Mouse (Mus musculus) hindbrain, embryonic 16.5 days (tissue): ENCODE measurements at regions not wholly inside any gene's neighbourhood (a gene's known extent, or its start where the extent isn't known, plus 50 kb on each side); places are given as distances from the start of the nearest gene placed in this dataset.
A peak's percentile ranks its signal among the peaks of the same experiment; 100 is the strongest.

ENCODE experiments used
- ATAC-seq: fragments of 200-750 bp; cut with Nextera tagmentation; 2 replicates; pipeline ENCODE4 v1.8.0; 2017; ENCODE audit warnings: moderate TSS enrichment, moderate library complexity
- H3K27ac ChIP-seq: fragments of 300-500 bp; sonication (generic); 2 replicates; pipeline ENCODE4 v1.5.1; 2014; ENCODE audit warnings: low read depth, mild to moderate bottlenecking, control low read depth, low read length, moderate library complexity
- H3K27me3 ChIP-seq: fragments of 300-500 bp; sonication (generic); replicated peaks from 2 replicates; pipeline ENCODE4 v1.6.1; 2014; ENCODE audit warnings: low read length; ENCODE audit not compliant: control insufficient read depth, insufficient read depth
- H3K36me3 ChIP-seq: fragments of 300-500 bp; sonication (generic); 2 replicates; pipeline ENCODE4 v1.6.1; 2014; ENCODE audit warnings: mild to moderate bottlenecking, low read length, moderate library complexity, mixed read lengths; ENCODE audit not compliant: control insufficient read depth, insufficient read depth
- H3K4me1 ChIP-seq: fragments of 300-500 bp; sonication (generic); 2 replicates; pipeline ENCODE4 v1.6.1; 2014; ENCODE audit warnings: low read depth, low read length; ENCODE audit not compliant: control insufficient read depth, insufficient read depth
- H3K4me2 ChIP-seq: fragments of 300-500 bp; sonication (generic); 2 replicates; pipeline ENCODE4 v1.6.1; 2014; ENCODE audit warnings: mild to moderate bottlenecking, low read length, control low read depth, moderate library complexity
- H3K4me3 ChIP-seq: fragments of 300-500 bp; sonication (generic); 2 replicates; pipeline ENCODE4 v1.5.1; 2014; ENCODE audit warnings: mild to moderate bottlenecking, low read length, control low read depth, moderate library complexity
- H3K9ac ChIP-seq: fragments of 300-500 bp; sonication (generic); 2 replicates; pipeline ENCODE4 v1.6.1; 2014; ENCODE audit warnings: low read depth, mild to moderate bottlenecking, control low read depth, low read length, moderate library complexity
- H3K9me3 ChIP-seq: fragments of 300-500 bp; sonication (generic); 2 replicates; pipeline ENCODE4 v1.6.1; 2014; ENCODE audit warnings: mild to moderate bottlenecking, low read length, moderate library complexity; ENCODE audit not compliant: control insufficient read depth
- WGBS: fragments of 180-500 bp; shearing (Covaris S2); extraction: QIAGEN DNeasy Blood & Tissue Kit; methylation state at CpG from one replicate; pipeline ENCODE4 v1.1.7; 2014; 5-methylcytosine and 5-hydroxymethylcytosine counted together

- Histone ChIP-seq H3K4me2 (no peak overlapping the region), H3K27ac (no peak overlapping the region), H3K27me3 (no peaks in the 10 kb centered on the region), H3K4me3 (no peak overlapping the region), H3K9ac (no peak overlapping the region), H3K4me1 (no peaks in the 10 kb centered on the region), H3K36me3 (no peaks in the 10 kb centered on the region), H3K9me3 (no peaks in the 10 kb centered on the region)
- no peak for ATAC-seq
These were observed 323.2 kb upstream of the Tmc3 start for GRCm38 (mm10) chr7:83261489-83261888.

- Histone ChIP-seq H3K9ac (no peak overlapping the region), H3K4me2 (no peak overlapping the region), H3K36me3 (no peaks in the 10 kb centered on the region), H3K27ac (no peak overlapping the region), H3K9me3 (no peaks in the 10 kb centered on the region), H3K4me3 (no peak overlapping the region), H3K4me1 (no peaks in the 10 kb centered on the region), H3K27me3 (no peaks in the 10 kb centered on the region)
- WGBS: 33% methylated on average over 5 of the region's 5 CpGs
- no peak for ATAC-seq
These were observed 294.6 kb upstream of the Tmc3 start for GRCm38 (mm10) chr7:83289915-83290773.

GRCm38 (mm10) chr7:83307112-83307511, 277.6 kb upstream of the Tmc3 start:
- ATAC-seq: no peak
- Histone ChIP-seq H3K27me3 (no peaks in the 10 kb centered on the region), H3K4me2 (no peak overlapping the region), H3K9ac (no peak overlapping the region), H3K27ac (no peak overlapping the region), H3K4me3 (no peak overlapping the region), H3K9me3 (no peaks in the 10 kb centered on the region), H3K36me3 (no peaks in the 10 kb centered on the region), H3K4me1 (no peaks in the 10 kb centered on the region)
- 58% methylated on average over 1 of the region's 1 CpGs for WGBS

- WGBS: 77% methylated on average over 4 of the region's 4 CpGs
These were observed 272.6 kb upstream of the Tmc3 start for GRCm38 (mm10) chr7:83312172-83312571.

GRCm38 (mm10) chr7:83329809-83330412, 254.8 kb upstream of the Tmc3 start:
- Histone ChIP-seq H3K9ac (no peak overlapping the region), H3K9me3 (no peaks in the 10 kb centered on the region), H3K4me2 (no peak overlapping the region), H3K27ac (no peak overlapping the region), H3K36me3 (no peaks in the 10 kb centered on the region), H3K4me3 (no peak overlapping the region), H3K27me3 (no peaks in the 10 kb centered on the region), H3K4me1 (no peaks in the 10 kb centered on the region; the same call in 1 of the 2 replicates)
- 30% methylated on average over 5 of the region's 5 CpGs for WGBS
- ATAC-seq: no peak; the same call in 1 of the 2 replicates

More at GRCm38 (mm10) chr7:83312172-83312571, 272.6 kb upstream of the Tmc3 start:
- H3K4me2 ChIP-seq: no peak overlapping the region
- no peak for ATAC-seq
- H3K27me3 ChIP-seq: no peaks in the 10 kb centered on the region
- no peaks in the 10 kb centered on the region for H3K9me3 ChIP-seq
- no peaks in the 10 kb centered on the region for H3K36me3 ChIP-seq
- H3K4me3 ChIP-seq: no peak overlapping the region
- H3K4me1 ChIP-seq: no peaks in the 10 kb centered on the region
- H3K27ac ChIP-seq: no peak overlapping the region
- H3K9ac ChIP-seq: no peak overlapping the region

- Histone ChIP-seq H3K9ac (no peak overlapping the region), H3K9me3 (no peaks in the 10 kb centered on the region), H3K27ac (no peak overlapping the region), H3K27me3 (no peaks in the 10 kb centered on the region), H3K4me3 (no peak overlapping the region), H3K4me1 (no peaks in the 10 kb centered on the region), H3K4me2 (no peak overlapping the region), H3K36me3 (no peaks in the 10 kb centered on the region)
- 64% methylated on average over 5 of the region's 5 CpGs for WGBS
- ATAC-seq: no peak
These were observed 237.5 kb upstream of the Tmc3 start for GRCm38 (mm10) chr7:83347103-83347754.

- Histone ChIP-seq H3K4me1 (no peaks in the 10 kb centered on the region), H3K4me2 (no peak overlapping the region), H3K9me3 (no peaks in the 10 kb centered on the region), H3K9ac (no peak overlapping the region), H3K36me3 (no peaks in the 10 kb centered on the region), H3K27ac (no peak overlapping the region), H3K4me3 (no peak overlapping the region), H3K27me3 (no peaks in the 10 kb centered on the region)
- no peak for ATAC-seq
- WGBS: 81% methylated on average over 3 of the region's 3 CpGs
These were observed 215.5 kb upstream of the Tmc3 start for GRCm38 (mm10) chr7:83369191-83369590.

GRCm38 (mm10) chr7:83369605-83370004, 215.1 kb upstream of the Tmc3 start:
- WGBS: 65% methylated on average over 6 of the region's 6 CpGs
- H3K9ac ChIP-seq: no peak overlapping the region
- H3K27ac ChIP-seq: no peak overlapping the region
- H3K4me1 ChIP-seq: no peaks in the 10 kb centered on the region
- no peaks in the 10 kb centered on the region for H3K36me3 ChIP-seq
- ATAC-seq: peak; percentile 77
- H3K9me3 ChIP-seq: no peaks in the 10 kb centered on the region
- no peak overlapping the region for H3K4me2 ChIP-seq
- no peaks in the 10 kb centered on the region for H3K27me3 ChIP-seq
- H3K4me3 ChIP-seq: no peak overlapping the region

- Histone ChIP-seq H3K36me3 (no peaks in the 10 kb centered on the region), H3K27ac (no peak overlapping the region), H3K27me3 (no peaks in the 10 kb centered on the region), H3K9ac (no peak overlapping the region), H3K4me1 (peaks cover 2% of the 10 kb centered on the region; the same call in 1 of the 2 replicates), H3K4me2 (no peak overlapping the region), H3K4me3 (no peak overlapping the region), H3K9me3 (no peaks in the 10 kb centered on the region)
- WGBS: 79% methylated on average over 1 of the region's 1 CpGs
- no peak for ATAC-seq
These were observed 207.9 kb upstream of the Tmc3 start for GRCm38 (mm10) chr7:83376826-83377225.
